8 mouse cellular contexts compared by ENCODE assay signal in the genomic region with DNA sequence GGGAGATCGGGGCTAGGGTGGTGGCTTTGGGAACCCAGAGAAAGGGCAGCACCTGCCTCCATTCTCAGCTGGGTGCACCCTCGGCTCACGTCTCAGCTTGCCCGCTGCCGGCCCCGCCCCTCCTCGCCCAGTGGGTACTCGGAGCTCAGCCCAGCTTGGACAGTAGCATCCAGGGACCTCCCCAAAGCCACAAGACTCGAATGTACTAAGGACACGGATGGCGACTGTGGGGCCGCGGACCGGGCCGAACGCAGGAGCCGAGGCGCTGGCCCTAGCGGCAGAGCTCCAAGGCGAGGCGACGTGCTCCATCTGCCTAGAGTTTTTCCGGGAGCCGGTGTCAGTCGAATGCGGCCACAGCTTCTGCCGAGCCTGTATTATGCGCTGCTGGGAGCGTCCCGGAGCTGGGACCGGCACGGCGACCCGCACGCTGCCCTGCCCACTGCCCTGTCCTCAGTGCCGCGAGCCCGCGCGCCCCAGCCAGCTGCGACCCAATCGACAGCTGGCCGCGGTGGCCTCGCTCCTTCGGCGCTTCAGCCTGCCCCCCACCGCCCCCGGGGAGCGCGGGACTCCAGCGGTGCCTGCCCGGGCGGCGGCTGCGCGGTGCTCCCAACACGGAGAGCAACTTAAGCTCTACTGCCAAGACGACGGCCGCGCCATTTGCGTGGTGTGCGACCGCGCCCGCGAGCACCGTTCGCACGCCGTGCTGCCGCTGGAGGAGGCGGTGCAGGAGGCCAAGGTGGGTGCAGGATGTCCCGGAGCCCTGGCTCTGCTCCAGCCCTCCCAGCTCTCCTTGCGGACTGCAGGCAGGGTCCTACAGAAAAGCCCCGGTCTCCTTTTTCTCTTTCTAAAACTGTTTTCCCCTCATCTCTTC. TPM values are rescaled to one million over a fixed set of nuclear protein-coding genes. Genes with fewer than 3 reads are reported as not detected.
DNase-seq lines count a peak whose midpoint lies in the region; ATAC-seq and TF ChIP-seq lines count a peak whose summit lies in the region.

No protein-coding gene starts in this region.

- peak; percentile 62; the same call in 1 of the 2 replicates for TF ChIP-seq POLR2A in heart, adult 2 months (IDR thresholded peaks at IDR 0.05; ENCODE audit: insufficient read depth, low read depth, low read length)

- H3K4me3 ChIP-seq in embryonic facial prominence, embryonic 11.5 days (ENCODE audit: low read depth, low read length), result peak overlapping the region; percentile 79
- peak overlapping the region; percentile 82 for H3K4me3 ChIP-seq in heart, adult 2 months
- peak overlapping the region; percentile 79 for H3K4me3 ChIP-seq in intestine, postnatal 0 days (ENCODE audit: low read depth, low read length)
- peak overlapping the region; percentile 75 for H3K4me3 ChIP-seq in liver, embryonic 13.5 days (replicated peaks)

- ATAC-seq in embryonic facial prominence, embryonic 11.5 days (replicated peaks; ENCODE audit: insufficient number of reproducible peaks, low FRiP score, low TSS enrichment, low read depth), result peak; percentile 16; the same call in 1 of the 2 replicates
- peak; percentile 34 for ATAC-seq in intestine, postnatal 0 days
- ATAC-seq in liver, embryonic 13.5 days (ENCODE audit: low read depth), result no peak

- peak overlapping the region; percentile 91 for H3K4me2 ChIP-seq in embryonic facial prominence, embryonic 11.5 days (ENCODE audit: low read depth, low read length)
- peak overlapping the region; percentile 98 for H3K4me2 ChIP-seq in intestine, postnatal 0 days (replicated peaks; ENCODE audit: low read depth)
- peak overlapping the region; percentile 98 for H3K4me2 ChIP-seq in liver, embryonic 13.5 days

- no peaks in the 10 kb centered on the region; the same call in 1 of the 2 replicates for H3K4me1 ChIP-seq in embryonic facial prominence, embryonic 11.5 days (ENCODE audit: control insufficient read depth, insufficient read depth, low read length)
- H3K4me1 ChIP-seq in heart, adult 2 months (ENCODE audit: control insufficient read depth, insufficient read depth, low read length), result peaks cover 4% of the 10 kb centered on the region
- H3K4me1 ChIP-seq in intestine, postnatal 0 days (replicated peaks; ENCODE audit: control insufficient read depth, insufficient read depth, low read length), result peaks cover 4% of the 10 kb centered on the region; the same call in 1 of the 2 replicates
- peaks cover 37% of the 10 kb centered on the region for H3K4me1 ChIP-seq in liver, embryonic 13.5 days (replicated peaks)

- H3K9me3 ChIP-seq in embryonic facial prominence, embryonic 11.5 days (replicated peaks; ENCODE audit: control insufficient read depth, low read length), result no peaks in the 10 kb centered on the region
- no peaks in the 10 kb centered on the region for H3K9me3 ChIP-seq in intestine, postnatal 0 days (ENCODE audit: control insufficient read depth)
- H3K9me3 ChIP-seq in liver, embryonic 13.5 days (replicated peaks), result no peaks in the 10 kb centered on the region

- WGBS in embryonic facial prominence, embryonic 11.5 days, result under 1% methylated on average over 77 of the region's 77 CpGs
- WGBS in heart, adult 2 months, result under 1% methylated on average over 77 of the region's 77 CpGs
- under 1% methylated on average over 76 of the region's 77 CpGs for WGBS in intestine, postnatal 0 days
- WGBS in liver, embryonic 13.5 days (ENCODE audit: insufficient replicate concordance), result under 1% methylated on average over 77 of the region's 77 CpGs

- no peak overlapping the region for H3K27ac ChIP-seq in embryonic facial prominence, embryonic 11.5 days (replicated peaks; ENCODE audit: low read depth, low read length)
- peak overlapping the region; percentile 87 for H3K27ac ChIP-seq in heart, adult 2 months
- H3K27ac ChIP-seq in intestine, postnatal 0 days (ENCODE audit: low read depth, low read length), result peak overlapping the region; percentile 68; the same call in 1 of the 2 replicates
- H3K27ac ChIP-seq in liver, embryonic 13.5 days, result no peak overlapping the region; the same call in 1 of the 2 replicates

- H3K9ac ChIP-seq in embryonic facial prominence, embryonic 11.5 days (replicated peaks; ENCODE audit: low read length), result peak overlapping the region; percentile 63
- peak overlapping the region; percentile 91 for H3K9ac ChIP-seq in heart, adult 2 months (ENCODE audit: low read depth, low read length)
- peak overlapping the region; percentile 75 for H3K9ac ChIP-seq in intestine, postnatal 0 days (ENCODE audit: low read depth, low read length)
- H3K9ac ChIP-seq in liver, embryonic 13.5 days, result peak overlapping the region; percentile 74

- H3K36me3 ChIP-seq in embryonic facial prominence, embryonic 11.5 days (replicated peaks; ENCODE audit: control insufficient read depth, insufficient read depth, low read depth, low read length), result no peaks in the 10 kb centered on the region
- no peaks in the 10 kb centered on the region for H3K36me3 ChIP-seq in heart, adult 2 months (ENCODE audit: control insufficient read depth, insufficient read depth, low read length)
- H3K36me3 ChIP-seq in intestine, postnatal 0 days (ENCODE audit: control insufficient read depth, insufficient read depth), result no peaks in the 10 kb centered on the region
- no peaks in the 10 kb centered on the region for H3K36me3 ChIP-seq in liver, embryonic 13.5 days
- H3K36me3 ChIP-seq in splenic B cell, adult 2 months (ENCODE audit: control insufficient read depth, insufficient read depth, low read length, poor library complexity, severe bottlenecking), result 0 out of 2 replicates have a peak, but pooled peaks cover 2% of the 10 kb centered on the region

- intact Hi-C loops in heart, adult 2 months (cut with DNase I), result loop anchor here (1.0 kb wide), 1 partner anchor 16 kb away; no protein-coding TSS in a partner anchor

- TF ChIP-seq EP300 in heart, adult 2 months (IDR thresholded peaks at IDR 0.05; ENCODE audit: insufficient read depth, low read depth, low read length), result no peak

- no peaks in the 10 kb centered on the region for H3K27me3 ChIP-seq in embryonic facial prominence, embryonic 11.5 days (ENCODE audit: control insufficient read depth, insufficient read depth, low read length)
- H3K27me3 ChIP-seq in heart, adult 2 months (ENCODE audit: control insufficient read depth, insufficient read depth, low read length), result no peaks in the 10 kb centered on the region
- H3K27me3 ChIP-seq in intestine, postnatal 0 days (replicated peaks; ENCODE audit: control insufficient read depth, insufficient read depth, low read length), result no peaks in the 10 kb centered on the region
- H3K27me3 ChIP-seq in liver, embryonic 13.5 days, result peaks cover 35% of the 10 kb centered on the region
- no peaks in the 10 kb centered on the region for H3K27me3 ChIP-seq in splenic B cell, adult 2 months (ENCODE audit: control insufficient read depth, insufficient read depth, low read length, poor library complexity, severe bottlenecking)

- TF ChIP-seq CTCF in heart, adult 2 months (IDR thresholded peaks at IDR 0.05), result no peak; the same call in 1 of the 2 replicates
- no peak for TF ChIP-seq CTCF in intestine, postnatal 0 days (IDR thresholded peaks at IDR 0.05; ENCODE audit: low read depth)

- DNase-seq in 3134 (ENCODE audit: extremely low read depth, insufficient read length, low spot score), result peak; percentile 91
- peak; percentile 91 for DNase-seq in adrenal gland, adult 2 months
- peak; percentile 43 for DNase-seq in embryonic facial prominence, embryonic 11.5 days (ENCODE audit: low spot score)
- peak; percentile 82 to 85 for DNase-seq in heart, adult 2 months
- DNase-seq in liver, embryonic 13.5 days, result peak; percentile 31
- DNase-seq in naive thymus-derived CD4-positive, alpha-beta T cell, adult 2 months (ENCODE audit: low read depth), result peak; percentile 70
- DNase-seq in splenic B cell, adult 2 months (ENCODE audit: low read depth, low spot score), result peak; percentile 70

- H3K79me2 ChIP-seq in heart, adult 2 months (replicated peaks; ENCODE audit: control insufficient read depth, insufficient read depth, low read length), result no peaks in the 10 kb centered on the region

RNA-seq across cellular contexts. Expression of a gene that starts 11.1 kb away (rescaled TPM):
- 1 to 10 TPM; 1.8 to 6.2 TPM for total RNA-seq in adrenal gland, adult 2 months (2021)
- 10.5 and 17.5 TPM in 2 replicates for polyA plus RNA-seq in adrenal gland, adult 2 months (2012; rRNA removed)
- polyA plus RNA-seq in embryonic facial prominence, embryonic 11.5 days (2014; fragmentation: Nextera tagmentation; extraction: Ambion mirVana), result 7.7 and 14.0 TPM in 2 replicates
- total RNA-seq in heart, adult 2 months (2021), result 1 to 10 TPM; 3.8 to 3.9 TPM
- 18.8 and 28.2 TPM in 2 replicates for polyA plus RNA-seq in heart, adult 2 months (2012; rRNA removed)
- 5.0 and 5.3 TPM in 2 replicates for polyA plus RNA-seq in intestine, postnatal 0 days (2015; fragmentation: Nextera tagmentation; extraction: Ambion mirVana)
- polyA plus RNA-seq in liver, embryonic 13.5 days (2015; fragmentation: Nextera tagmentation; extraction: Ambion mirVana), result 1.2 and 1.7 TPM in 2 replicates

RNA-seq across cellular contexts. Expression of a gene that starts 11.6 kb away (rescaled TPM):
- total RNA-seq in adrenal gland, adult 2 months (2021), result 1 to 10 TPM; 8.8 to 9.0 TPM
- 16.5 and 21.0 TPM in 2 replicates for polyA plus RNA-seq in adrenal gland, adult 2 months (2012; rRNA removed)
- 0.27 and 0.33 TPM in 2 replicates for polyA plus RNA-seq in embryonic facial prominence, embryonic 11.5 days (2014; fragmentation: Nextera tagmentation; extraction: Ambion mirVana)
- total RNA-seq in heart, adult 2 months (2021), result 10 to 100 TPM; 18.2 to 18.4 TPM
- 27.9 and 32.6 TPM in 2 replicates for polyA plus RNA-seq in heart, adult 2 months (2012; rRNA removed)
- polyA plus RNA-seq in intestine, postnatal 0 days (2015; fragmentation: Nextera tagmentation; extraction: Ambion mirVana), result 0.38 and 0.56 TPM in 2 replicates
- 0.06 and 0.09 TPM in 2 replicates for polyA plus RNA-seq in liver, embryonic 13.5 days (2015; fragmentation: Nextera tagmentation; extraction: Ambion mirVana)

RNA-seq across cellular contexts. Expression of a gene that starts 20.4 kb away (rescaled TPM):
- total RNA-seq in adrenal gland, adult 2 months (2021), result 10 to 100 TPM; 38.6 to 45.0 TPM
- polyA plus RNA-seq in adrenal gland, adult 2 months (2012; rRNA removed), result 36.5 and 38.6 TPM in 2 replicates
- 3.2 and 3.8 TPM in 2 replicates for polyA plus RNA-seq in embryonic facial prominence, embryonic 11.5 days (2014; fragmentation: Nextera tagmentation; extraction: Ambion mirVana)
- 10 to 100 TPM; 19.8 to 19.9 TPM for total RNA-seq in heart, adult 2 months (2021)
- 19.1 and 19.3 TPM in 2 replicates for polyA plus RNA-seq in heart, adult 2 months (2012; rRNA removed)
- polyA plus RNA-seq in intestine, postnatal 0 days (2015; fragmentation: Nextera tagmentation; extraction: Ambion mirVana), result 4.0 and 4.2 TPM in 2 replicates
- polyA plus RNA-seq in liver, embryonic 13.5 days (2015; fragmentation: Nextera tagmentation; extraction: Ambion mirVana), result 1.7 and 2.4 TPM in 2 replicates

RNA-seq across cellular contexts. Expression of a gene that starts 33.9 kb away (rescaled TPM):
- total RNA-seq in adrenal gland, adult 2 months (2021), result 10 to 100 TPM; 19.8 to 22.3 TPM
- 4.1 and 6.3 TPM in 2 replicates for polyA plus RNA-seq in adrenal gland, adult 2 months (2012; rRNA removed)
- 2.0 and 2.8 TPM in 2 replicates for polyA plus RNA-seq in embryonic facial prominence, embryonic 11.5 days (2014; fragmentation: Nextera tagmentation; extraction: Ambion mirVana)
- 10 to 100 TPM in 1 of 2 experiments, 1 to 10 TPM in 1; 9.9 to 13.5 TPM for total RNA-seq in heart, adult 2 months (2021)
- 10.0 and 17.2 TPM in 2 replicates for polyA plus RNA-seq in heart, adult 2 months (2012; rRNA removed)
- 14.5 and 15.0 TPM in 2 replicates for polyA plus RNA-seq in intestine, postnatal 0 days (2015; fragmentation: Nextera tagmentation; extraction: Ambion mirVana)
- polyA plus RNA-seq in liver, embryonic 13.5 days (2015; fragmentation: Nextera tagmentation; extraction: Ambion mirVana), result 17.0 and 19.8 TPM in 2 replicates

RNA-seq across cellular contexts. Expression of a gene that starts 37.4 kb away (rescaled TPM):
- total RNA-seq in adrenal gland, adult 2 months (2021), result 100 to 1,000 TPM; 663 to 695 TPM
- 1,357 and 1,385 TPM in 2 replicates for polyA plus RNA-seq in adrenal gland, adult 2 months (2012; rRNA removed)
- 755 and 775 TPM in 2 replicates for polyA plus RNA-seq in embryonic facial prominence, embryonic 11.5 days (2014; fragmentation: Nextera tagmentation; extraction: Ambion mirVana)
- total RNA-seq in heart, adult 2 months (2021), result 100 to 1,000 TPM; 337 to 437 TPM
- polyA plus RNA-seq in heart, adult 2 months (2012; rRNA removed), result 867 and 1,301 TPM in 2 replicates
- 435 and 447 TPM in 2 replicates for polyA plus RNA-seq in intestine, postnatal 0 days (2015; fragmentation: Nextera tagmentation; extraction: Ambion mirVana)
- 688 and 710 TPM in 2 replicates for polyA plus RNA-seq in liver, embryonic 13.5 days (2015; fragmentation: Nextera tagmentation; extraction: Ambion mirVana)

Comparison
In these comparisons a context has a peak if more than half of its experiments do, and no peak if none do; other contexts are left out.
1. DNase-seq: peak in every context shown above with its lines; median percentile 91 in 3134; 91 in adrenal gland, adult 2 months; 84 in heart, adult 2 months; 70 in naive thymus-derived CD4-positive, alpha-beta T cell, adult 2 months; 70 in splenic B cell, adult 2 months; 43 in embryonic facial prominence, embryonic 11.5 days; 31 in liver, embryonic 13.5 days.
2. H3K27ac ChIP-seq: peak in heart, adult 2 months (single experiment) and intestine, postnatal 0 days (single experiment); none in embryonic facial prominence, embryonic 11.5 days (single experiment) and liver, embryonic 13.5 days (single experiment).
3. RNA of a gene that starts 11.6 kb away (polyA plus RNA-seq): 27.9 to 32.6 TPM in heart, adult 2 months and 16.5 to 21.0 TPM in adrenal gland, adult 2 months; 0.38 to 0.56 TPM in intestine, postnatal 0 days, 0.27 to 0.33 TPM in embryonic facial prominence, embryonic 11.5 days and 0.06 to 0.09 TPM in liver, embryonic 13.5 days; every median in the first group is over 10 times any median in the second.
4. Peak in every context shown above with its lines, with median percentiles within 50 percentile points of each other: H3K4me2 ChIP-seq, H3K4me3 ChIP-seq and H3K9ac ChIP-seq.